Mouse (Mus musculus): ENCODE data around the gene Herc1.

The Herc1 gene

GRCm38 (mm10) chr9:66503879-66504411 is 153.7 kb downstream of the Herc1 start:
- no peak for DNase-seq

GRCm38 (mm10) chr9:66504518-66504917 is 154.3 kb downstream of the Herc1 start:
- no peak for DNase-seq

- DNase-seq, result no peak
Measured at GRCm38 (mm10) chr9:66505141-66505917, 155.1 kb downstream of the Herc1 start.

- no peak for DNase-seq
Measured at GRCm38 (mm10) chr9:66506011-66506410, 155.8 kb downstream of the Herc1 start.

- no peak for DNase-seq
Measured at GRCm38 (mm10) chr9:66506424-66506823, 156.2 kb downstream of the Herc1 start.

- no peak for DNase-seq
Measured at GRCm38 (mm10) chr9:66507684-66508083, 157.4 kb downstream of the Herc1 start.

GRCm38 (mm10) chr9:66508890-66509399 is 158.7 kb downstream of the Herc1 start:
- no peak for DNase-seq

GRCm38 (mm10) chr9:66510351-66510841 is 160.1 kb downstream of the Herc1 start:
- no peak for DNase-seq

GRCm38 (mm10) chr9:66510944-66511343 is 160.7 kb downstream of the Herc1 start:
- peak; percentile 30 for DNase-seq

GRCm38 (mm10) chr9:66511580-66512350 is 161.5 kb downstream of the Herc1 start:
- DNase-seq, result peak; percentile 97

GRCm38 (mm10) chr9:66512351-66512671 is 162.1 kb downstream of the Herc1 start:
- DNase-seq, result peak; percentile 91

GRCm38 (mm10) chr9:66513150-66513549 is 162.9 kb downstream of the Herc1 start:
- no peak for DNase-seq

- DNase-seq, result no peak
Measured at GRCm38 (mm10) chr9:66513661-66514255, 163.5 kb downstream of the Herc1 start.

- peak; percentile 79 for DNase-seq
Measured at GRCm38 (mm10) chr9:66514256-66514770, 164.1 kb downstream of the Herc1 start, which contains the start of gene Fbxl22. Gene Fbxl22, minus strand, starts transcription at chr9:66514593.

- DNase-seq, result no peak
Measured at GRCm38 (mm10) chr9:66515115-66515514, 164.9 kb downstream of the Herc1 start.

- DNase-seq, result no peak
Measured at GRCm38 (mm10) chr9:66515680-66516210, 165.5 kb downstream of the Herc1 start.

- no peak for DNase-seq
Measured at GRCm38 (mm10) chr9:66516296-66516940, 166.2 kb downstream of the Herc1 start.

GRCm38 (mm10) chr9:66517746-66518145 is 167.5 kb downstream of the Herc1 start:
- no peak for DNase-seq

GRCm38 (mm10) chr9:66518251-66518650 is 168.0 kb downstream of the Herc1 start:
- DNase-seq, result no peak

GRCm38 (mm10) chr9:66518901-66519300 is 168.7 kb downstream of the Herc1 start:
- DNase-seq, result peak; percentile 44

GRCm38 (mm10) chr9:66520299-66520698 is 170.0 kb downstream of the Herc1 start:
- no peak for DNase-seq

- DNase-seq, result no peak
Measured at GRCm38 (mm10) chr9:66521595-66521994, 171.3 kb downstream of the Herc1 start.
